Mouse (Mus musculus): Measurements from ENCODE around the gene Ccdc159.

Ccdc159 gene

GRCm38 (mm10) chr9:21935466-21936131 is 8.3 kb downstream of the Ccdc159 start:
- no peak for DNase-seq

- DNase-seq, result peak; percentile 96 to 97
Observed at GRCm38 (mm10) chr9:21936692-21937570, 9.7 kb downstream of the Ccdc159 start, which contains the start of gene Plppr2. Gene Plppr2, plus strand, starts transcription at chr9:21937033.

- no peak for DNase-seq
Observed at GRCm38 (mm10) chr9:21937711-21938175, 10.5 kb downstream of the Ccdc159 start.

GRCm38 (mm10) chr9:21938234-21938855 is 11.1 kb downstream of the Ccdc159 start:
- no peak for DNase-seq

DNA sequence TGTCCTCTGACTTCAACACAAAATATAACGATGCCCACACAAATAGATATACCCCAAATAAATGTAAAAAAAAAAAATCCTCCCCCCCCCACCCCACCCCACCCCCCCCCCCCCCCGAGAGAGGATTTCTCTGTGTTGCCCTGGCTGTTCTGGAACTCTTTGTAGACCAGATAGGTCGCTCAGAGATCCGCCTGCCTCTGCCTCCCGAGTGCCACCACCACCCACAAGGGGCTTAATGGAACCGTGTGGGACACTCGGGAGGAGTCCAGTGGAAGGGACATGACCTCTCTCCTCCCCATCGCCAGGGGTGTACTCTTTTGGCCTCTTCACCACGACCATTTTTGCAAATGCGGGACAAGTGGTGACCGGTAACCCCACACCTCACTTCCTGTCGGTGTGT is 15.8 kb downstream of the Ccdc159 start:
- no peak for DNase-seq

- no peak for DNase-seq
Observed at GRCm38 (mm10) chr9:21943638-21944037, 16.4 kb downstream of the Ccdc159 start.

DNA sequence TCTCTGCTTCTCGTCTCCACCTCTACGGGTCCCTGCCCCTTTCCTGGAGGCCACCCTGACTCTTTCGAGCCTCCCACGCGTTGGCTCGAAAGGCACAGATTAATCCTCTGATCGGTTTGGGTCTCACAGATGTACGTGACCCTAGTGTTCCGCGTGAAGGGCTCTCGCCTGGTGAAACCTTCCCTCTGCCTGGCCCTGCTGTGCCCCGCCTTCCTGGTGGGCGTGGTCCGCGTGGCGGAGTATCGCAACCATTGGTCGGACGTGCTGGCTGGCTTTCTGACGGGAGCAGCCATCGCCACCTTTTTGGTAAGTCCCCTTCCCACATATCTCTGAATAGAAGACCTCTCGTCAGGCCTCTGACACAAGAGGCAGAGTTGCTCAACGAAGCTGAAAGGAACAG is 17.0 kb downstream of the Ccdc159 start:
- no peak for DNase-seq

DNA sequence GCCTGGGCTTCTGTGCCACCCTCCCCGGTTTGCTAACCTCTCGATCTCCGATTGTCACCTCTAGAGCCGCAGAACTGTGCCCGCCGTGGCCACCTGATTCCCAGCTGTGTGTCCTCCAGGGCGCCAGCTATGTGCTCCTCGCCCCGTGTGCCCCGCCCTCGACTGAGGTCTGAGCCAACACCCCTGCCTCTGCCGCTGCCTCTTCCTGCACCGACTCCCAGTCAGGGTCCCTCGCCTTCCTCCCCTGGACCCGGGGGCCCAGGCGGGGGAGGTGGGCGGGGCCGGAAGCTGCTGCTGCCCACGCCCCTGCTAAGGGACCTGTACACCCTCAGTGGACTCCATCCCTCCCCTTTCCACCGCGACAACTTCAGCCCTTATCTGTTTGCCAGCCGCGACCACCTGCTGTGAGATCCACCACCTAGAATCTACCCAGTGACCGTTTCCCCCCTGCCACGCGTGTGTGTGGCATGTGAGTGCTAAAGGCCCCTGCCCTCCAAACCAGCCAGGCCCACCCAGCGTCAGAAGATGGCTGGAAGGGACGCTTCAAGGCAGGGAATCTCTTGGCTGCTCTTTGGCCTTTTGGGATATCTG is 20.4 kb downstream of the Ccdc159 start:
- DNase-seq, result no peak

GRCm38 (mm10) chr9:21948146-21948545 is 20.9 kb downstream of the Ccdc159 start:
- DNase-seq, result no peak

GRCm38 (mm10) chr9:21948790-21949189 is 21.5 kb downstream of the Ccdc159 start:
- DNase-seq, result no peak

DNA sequence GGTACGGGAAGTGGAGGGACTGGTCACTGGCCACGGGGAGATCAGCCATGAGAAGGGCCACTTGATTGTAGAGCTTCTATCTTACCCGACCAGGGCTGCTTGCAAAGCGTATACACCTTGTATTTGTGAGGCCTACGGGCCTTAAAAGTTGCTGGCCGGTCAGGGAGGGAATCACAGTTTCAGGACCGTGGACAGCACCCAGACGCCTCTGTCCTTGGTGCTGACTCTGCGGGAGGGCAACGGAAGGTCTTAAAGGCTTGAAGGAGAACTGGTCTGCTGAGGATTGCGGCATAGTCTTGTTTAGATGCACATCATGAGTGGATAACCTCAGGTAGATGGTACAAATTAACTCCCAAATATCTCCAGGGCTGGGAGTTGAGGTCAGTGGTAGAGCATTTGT is 23.1 kb downstream of the Ccdc159 start:
- DNase-seq, result peak in 1 of 2 experiments; percentile 72

DNA sequence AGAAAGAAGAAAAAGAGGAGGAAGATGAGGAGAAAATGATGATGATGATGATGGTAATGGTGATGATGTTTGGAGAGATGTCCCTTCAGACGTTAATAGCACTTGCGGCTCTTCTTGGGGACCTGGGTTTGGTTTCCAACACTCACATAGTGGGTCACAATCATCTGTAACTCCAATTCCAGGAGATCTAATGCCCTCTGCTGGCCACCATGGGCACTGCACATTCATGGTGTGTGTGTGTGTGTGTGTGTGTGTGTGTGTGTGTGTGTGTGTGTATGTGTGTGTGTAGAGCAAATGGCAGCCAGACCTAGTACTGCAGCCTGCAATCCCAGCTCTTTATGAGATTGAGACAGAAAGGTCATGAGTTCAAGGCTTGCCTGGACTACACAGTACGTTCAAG is 24.7 kb downstream of the Ccdc159 start:
- DNase-seq, result no peak

DNA sequence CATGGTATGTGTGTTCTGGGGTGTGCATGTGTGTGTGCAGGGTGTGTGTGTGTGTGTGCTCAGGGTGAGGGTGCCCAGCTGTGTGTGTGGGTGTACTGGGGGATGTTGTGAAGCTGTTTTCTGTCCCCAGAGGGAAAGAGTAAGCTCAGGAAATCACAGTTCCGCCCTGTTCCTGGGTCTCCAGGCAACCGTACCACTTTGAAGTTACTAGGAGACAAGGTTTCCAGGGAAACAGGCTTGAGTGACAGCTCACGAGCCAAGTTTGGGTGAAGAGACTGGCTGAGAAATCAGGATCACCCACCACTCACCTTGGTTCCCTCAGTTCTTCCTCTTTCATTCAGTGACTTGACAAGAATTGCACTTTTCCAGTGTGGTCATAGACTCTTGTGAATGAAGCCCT is 26.3 kb downstream of the Ccdc159 start:
- DNase-seq, result no peak

DNA sequence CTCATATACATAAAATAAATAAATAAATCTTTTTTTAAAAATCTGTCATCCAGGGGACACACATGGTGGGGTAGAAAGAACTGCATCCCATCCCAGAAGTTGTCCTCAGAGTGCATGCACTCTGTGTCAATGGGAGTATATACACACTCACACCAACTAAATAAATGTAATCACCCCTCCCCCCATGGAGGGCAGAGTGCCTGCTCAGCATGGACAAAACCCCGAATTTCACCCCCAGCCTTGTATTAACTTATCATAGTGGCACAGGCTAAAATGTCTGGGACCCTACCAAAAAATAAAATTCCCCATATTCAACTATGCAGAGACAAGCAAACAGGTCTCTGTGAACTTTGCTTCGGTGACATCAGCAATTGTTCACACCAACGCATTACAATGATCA is 27.4 kb downstream of the Ccdc159 start:
- DNase-seq, result no peak

DNA sequence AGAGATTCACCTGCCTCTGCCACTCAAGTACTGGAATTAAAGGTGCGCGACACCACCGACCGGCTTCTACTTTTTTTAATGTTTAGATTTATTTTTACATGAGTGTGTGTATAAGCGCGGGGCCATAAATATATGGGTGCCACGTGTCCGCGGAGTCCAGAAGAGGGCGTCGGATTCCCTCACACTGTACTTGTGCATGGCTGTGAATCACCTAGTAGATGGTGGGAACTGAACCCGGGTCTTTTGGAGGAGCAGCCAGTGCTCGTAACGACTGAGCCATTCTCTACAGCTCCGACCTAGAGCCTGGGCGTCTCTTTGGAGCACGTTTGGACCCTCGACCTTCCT is 27.9 kb downstream of the Ccdc159 start:
- DNase-seq, result no peak

DNA sequence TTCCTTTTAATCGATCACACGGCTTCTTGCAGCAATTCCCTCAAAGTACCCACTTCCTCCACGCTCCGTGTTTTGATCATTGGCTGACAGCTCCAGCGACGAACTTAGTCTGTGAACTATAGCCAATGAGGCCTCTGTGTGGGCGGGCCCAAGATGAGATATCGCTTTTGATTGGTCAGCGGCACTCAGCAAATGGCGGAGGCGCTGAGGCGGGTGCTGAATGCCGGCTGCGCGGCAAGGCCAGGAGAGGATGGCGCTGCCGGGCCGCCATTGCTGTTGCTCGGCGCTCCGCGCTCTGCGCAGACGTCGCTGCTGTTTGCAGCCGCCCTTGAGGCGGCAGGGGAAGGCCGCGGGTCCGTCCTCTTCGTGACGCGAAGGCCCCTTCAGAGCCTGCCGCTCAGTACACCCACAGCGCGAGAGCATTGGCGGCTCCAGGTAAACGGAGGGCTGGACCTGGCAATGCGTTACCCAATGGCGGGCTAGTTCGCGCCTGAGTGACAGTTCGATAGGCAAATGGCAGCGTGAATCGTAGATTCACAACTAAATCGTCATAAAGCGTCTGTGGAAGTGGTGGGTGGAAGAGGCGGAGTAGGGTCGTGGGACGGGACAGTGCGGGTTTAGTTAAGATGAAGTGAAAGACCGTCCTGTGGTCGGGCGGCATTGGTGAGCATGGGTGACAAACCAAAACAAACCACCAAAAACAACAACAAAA is 28.5 kb downstream of the Ccdc159 start, which contains the start of gene Swsap1:
Swsap1 (plus strand) TSS at position 186 of the 712 bp plus-strand sequence.
- peak; percentile 99 to 100 for DNase-seq

GRCm38 (mm10) chr9:21958372-21958771 is 31.1 kb downstream of the Ccdc159 start:
- DNase-seq, result no peak

DNA sequence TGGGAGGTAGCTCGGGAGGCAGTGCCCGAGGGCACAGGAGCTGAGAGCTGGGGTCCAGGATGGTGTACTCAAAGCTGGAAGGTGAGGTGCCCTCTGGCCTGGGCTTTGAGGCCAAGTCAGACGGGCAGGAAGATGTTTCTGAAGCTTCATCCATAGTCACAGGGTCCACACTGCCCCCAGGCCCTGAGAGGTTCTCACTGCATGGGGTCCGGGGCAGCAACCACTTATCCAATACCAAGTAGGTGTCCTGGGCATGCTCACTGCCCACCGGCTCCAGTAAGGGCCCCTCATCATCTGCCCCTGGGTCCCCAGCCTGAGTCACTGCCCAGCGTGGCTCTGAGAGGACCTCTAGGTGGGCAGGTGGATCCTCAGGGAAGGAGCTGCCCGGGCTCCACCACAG is 32.0 kb downstream of the Ccdc159 start:
- no peak for DNase-seq

GRCm38 (mm10) chr9:21960135-21960534 is 32.9 kb downstream of the Ccdc159 start:
- DNase-seq, result peak in 1 of 2 experiments; percentile 55

DNA sequence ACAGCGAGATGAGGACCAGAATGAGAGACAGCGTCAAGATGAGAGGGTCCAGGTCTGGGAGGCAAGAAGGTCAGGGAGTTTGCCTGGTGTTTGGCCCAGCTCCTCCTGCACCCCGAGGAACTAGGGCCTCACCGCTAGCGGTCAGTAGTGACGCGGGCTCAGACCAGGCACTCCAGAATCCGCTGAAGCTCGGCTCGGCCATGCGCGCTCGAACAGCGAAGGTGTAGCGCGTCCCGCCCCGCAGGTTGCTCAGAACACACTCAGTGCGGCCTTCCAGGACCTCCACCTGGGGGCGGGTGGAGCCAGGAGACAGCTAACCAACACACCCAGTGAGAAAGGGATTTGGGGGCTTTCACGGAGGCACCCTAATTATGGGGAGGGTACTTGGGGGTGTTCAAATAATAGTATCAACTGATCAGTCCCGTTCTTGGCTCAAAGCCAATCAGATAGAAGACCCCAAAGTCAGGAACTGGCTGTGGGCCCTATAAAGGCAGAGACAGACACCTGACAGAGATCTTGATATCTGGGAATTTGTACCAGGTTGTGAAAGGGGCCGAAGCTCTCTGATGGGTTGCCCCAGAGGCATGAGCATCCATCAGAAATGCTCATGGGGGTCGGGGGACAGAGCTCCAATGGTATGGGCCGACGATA is 33.4 kb downstream of the Ccdc159 start:
- peak; percentile 33 to 53 for DNase-seq

DNA sequence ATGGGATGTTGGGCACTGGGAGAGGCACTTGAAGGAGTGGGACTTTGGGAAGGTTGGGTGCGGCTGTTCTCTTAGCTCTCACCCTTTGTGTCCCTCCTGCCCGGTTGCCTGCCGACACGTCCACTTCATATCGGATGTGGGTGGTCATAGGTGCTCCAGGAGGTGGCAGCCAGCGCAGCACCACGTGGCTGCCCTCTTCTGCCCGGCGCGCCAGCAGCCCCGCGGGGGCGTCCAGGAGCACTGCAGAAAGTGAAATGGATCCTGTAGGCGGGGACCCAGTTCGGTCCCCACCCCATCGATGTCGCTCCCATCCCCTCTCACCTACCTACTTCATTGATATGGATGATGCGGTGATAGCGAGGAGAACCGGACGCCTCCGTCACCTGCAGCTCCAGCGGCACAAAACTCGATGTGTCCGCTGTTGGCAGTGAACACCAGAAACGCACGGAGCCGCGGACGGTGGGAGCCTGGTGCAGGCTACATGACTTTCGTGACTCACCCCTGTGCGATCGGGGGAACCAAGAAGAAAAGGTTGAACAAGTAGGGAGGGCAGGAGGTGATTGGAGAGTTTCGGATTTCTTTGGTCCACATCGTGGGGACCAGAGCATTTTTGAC is 34.2 kb downstream of the Ccdc159 start:
- DNase-seq, result no peak

DNA sequence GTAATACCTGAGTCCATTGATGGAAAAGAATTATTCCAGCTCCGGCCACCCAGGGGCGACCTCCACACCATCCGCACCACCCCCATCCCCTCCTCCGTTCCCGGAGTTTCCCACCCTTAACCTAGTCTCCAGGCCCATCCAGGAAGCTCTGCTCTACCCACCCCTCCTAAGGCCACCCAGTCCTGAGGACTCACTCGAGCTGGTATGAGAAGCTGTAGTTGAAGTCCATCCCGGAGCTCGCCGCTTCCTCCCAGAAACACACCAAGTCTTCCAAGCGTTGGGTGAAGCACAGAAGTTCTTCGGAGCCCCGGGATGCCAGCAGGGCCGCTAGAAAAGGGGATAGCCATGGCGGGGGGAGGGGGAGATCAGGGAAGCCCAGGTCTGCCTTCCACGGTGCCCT is 34.7 kb downstream of the Ccdc159 start:
- DNase-seq, result no peak
